Mouse (Mus musculus): ENCODE results near the gene Ttll1. TPM values are rescaled to one million over a fixed set of nuclear protein-coding genes. Genes with fewer than 3 reads are reported as not detected.

Ttll1 gene
- total and polyA plus RNA-seq, 2 experiments from 2014 or later: 47.4 to 115 TPM

- 41% methylated on average over 5 of the region's 5 CpGs for WGBS
- no peak for ATAC-seq
- H3K9me3 ChIP-seq (ENCODE audit: low read length): no peaks in the 10 kb centered on the region
- H3K36me3 ChIP-seq (ENCODE audit: insufficient read depth): no peaks in the 10 kb centered on the region
- no peak for DNase-seq
- H3K4me1 ChIP-seq (ENCODE audit: insufficient read depth): no peaks in the 10 kb centered on the region
- no peak overlapping the region for H3K4me3 ChIP-seq (ENCODE audit: low read depth, low read length)
- no peak overlapping the region for H3K9ac ChIP-seq
- no peak overlapping the region for H3K27ac ChIP-seq (ENCODE audit: low read depth, low read length)
- H3K27me3 ChIP-seq (ENCODE audit: insufficient read depth, low read length): no peaks in the 10 kb centered on the region
- TF ChIP-seq CTCF (IDR thresholded peaks at IDR 0.05; ENCODE audit: low read depth): no peak
- H3K4me2 ChIP-seq (ENCODE audit: low read depth): no peak overlapping the region
These were observed 36.2 kb downstream of the Ttll1 start for GRCm38 (mm10) chr15:83474466-83474836.

GRCm38 (mm10) chr15:83473832-83474465 is 36.7 kb downstream of the Ttll1 start:
- Histone ChIP-seq H3K36me3 (ENCODE audit: insufficient read depth) (no peaks in the 10 kb centered on the region), H3K27ac (ENCODE audit: low read depth, low read length) (no peak overlapping the region), H3K4me2 (ENCODE audit: low read depth) (no peak overlapping the region), H3K4me3 (ENCODE audit: low read depth, low read length) (no peak overlapping the region), H3K9me3 (ENCODE audit: low read length) (no peaks in the 10 kb centered on the region), H3K4me1 (ENCODE audit: insufficient read depth) (no peaks in the 10 kb centered on the region), H3K9ac (no peak overlapping the region), H3K27me3 (ENCODE audit: insufficient read depth, low read length) (no peaks in the 10 kb centered on the region)
- no peak for ATAC-seq
- DNase-seq: no peak
- TF ChIP-seq CTCF (IDR thresholded peaks at IDR 0.05; ENCODE audit: low read depth): no peak
- whole genome bisulfite sequencing: 73% methylated on average over 10 of the region's 10 CpGs

GRCm38 (mm10) chr15:83473251-83473650 is 37.4 kb downstream of the Ttll1 start:
- no peak for ATAC-seq
- DNase-seq: no peak
- H3K9me3 ChIP-seq (ENCODE audit: low read length): no peaks in the 10 kb centered on the region
- no peak for TF ChIP-seq CTCF (IDR thresholded peaks at IDR 0.05; ENCODE audit: low read depth)
- 89% methylated on average over 1 of the region's 1 CpGs for WGBS
- no peaks in the 10 kb centered on the region for H3K27me3 ChIP-seq (ENCODE audit: insufficient read depth, low read length)
- H3K9ac ChIP-seq: no peak overlapping the region
- H3K4me2 ChIP-seq (ENCODE audit: low read depth): no peak overlapping the region
- no peak overlapping the region for H3K4me3 ChIP-seq (ENCODE audit: low read depth, low read length)
- no peaks in the 10 kb centered on the region for H3K4me1 ChIP-seq (ENCODE audit: insufficient read depth)
- H3K36me3 ChIP-seq (ENCODE audit: insufficient read depth): no peaks in the 10 kb centered on the region
- no peak overlapping the region for H3K27ac ChIP-seq (ENCODE audit: low read depth, low read length)

- H3K27me3 ChIP-seq (ENCODE audit: insufficient read depth, low read length): no peaks in the 10 kb centered on the region
- DNase-seq (peak; percentile 36), ATAC-seq (peak; percentile 73)
- no peak overlapping the region for H3K27ac ChIP-seq (ENCODE audit: low read depth, low read length)
- H3K4me2 ChIP-seq (ENCODE audit: low read depth): no peak overlapping the region
- no peaks in the 10 kb centered on the region for H3K36me3 ChIP-seq (ENCODE audit: insufficient read depth)
- WGBS: 49% methylated on average over 7 of the region's 7 CpGs
- no peak for TF ChIP-seq CTCF (IDR thresholded peaks at IDR 0.05; ENCODE audit: low read depth)
- no peaks in the 10 kb centered on the region for H3K4me1 ChIP-seq (ENCODE audit: insufficient read depth)
- no peak overlapping the region for H3K9ac ChIP-seq
- H3K4me3 ChIP-seq (ENCODE audit: low read depth, low read length): no peak overlapping the region
- no peaks in the 10 kb centered on the region for H3K9me3 ChIP-seq (ENCODE audit: low read length)
These were observed 39.2 kb downstream of the Ttll1 start for GRCm38 (mm10) chr15:83471476-83471875.

GRCm38 (mm10) chr15:83470443-83470842 is 40.2 kb downstream of the Ttll1 start:
- H3K27ac ChIP-seq (ENCODE audit: low read depth, low read length): no peak overlapping the region
- no peaks in the 10 kb centered on the region for H3K27me3 ChIP-seq (ENCODE audit: insufficient read depth, low read length)
- H3K9ac ChIP-seq: no peak overlapping the region
- H3K4me2 ChIP-seq (ENCODE audit: low read depth): no peak overlapping the region
- TF ChIP-seq CTCF (IDR thresholded peaks at IDR 0.05; ENCODE audit: low read depth): no peak
- no peaks in the 10 kb centered on the region for H3K4me1 ChIP-seq (ENCODE audit: insufficient read depth)
- no peak overlapping the region for H3K4me3 ChIP-seq (ENCODE audit: low read depth, low read length)
- H3K9me3 ChIP-seq (ENCODE audit: low read length): no peaks in the 10 kb centered on the region
- DNase-seq (no peak), ATAC-seq (no peak)
- H3K36me3 ChIP-seq (ENCODE audit: insufficient read depth): no peaks in the 10 kb centered on the region
- WGBS: 84% methylated on average over 8 of the region's 8 CpGs

GRCm38 (mm10) chr15:83469279-83469821 is 41.3 kb downstream of the Ttll1 start:
- DNase-seq (no peak), ATAC-seq (no peak)
- Histone ChIP-seq H3K36me3 (ENCODE audit: insufficient read depth) (no peaks in the 10 kb centered on the region), H3K9ac (no peak overlapping the region), H3K9me3 (ENCODE audit: low read length) (no peaks in the 10 kb centered on the region), H3K4me1 (ENCODE audit: insufficient read depth) (no peaks in the 10 kb centered on the region), H3K4me3 (ENCODE audit: low read depth, low read length) (no peak overlapping the region), H3K27ac (ENCODE audit: low read depth, low read length) (no peak overlapping the region), H3K27me3 (ENCODE audit: insufficient read depth, low read length) (no peaks in the 10 kb centered on the region), H3K4me2 (ENCODE audit: low read depth) (no peak overlapping the region)
- peak; percentile 7; the same call in 1 of the 2 replicates for TF ChIP-seq CTCF (IDR thresholded peaks at IDR 0.05; ENCODE audit: low read depth)
- WGBS: 70% methylated on average over 6 of the region's 6 CpGs

- ATAC-seq: no peak
- H3K9me3 ChIP-seq (ENCODE audit: low read length): no peaks in the 10 kb centered on the region
- no peak overlapping the region for H3K4me2 ChIP-seq (ENCODE audit: low read depth)
- H3K4me3 ChIP-seq (ENCODE audit: low read depth, low read length): no peak overlapping the region
- 85% methylated on average over 9 of the region's 9 CpGs for WGBS
- no peaks in the 10 kb centered on the region for H3K36me3 ChIP-seq (ENCODE audit: insufficient read depth)
- no peak for DNase-seq
- H3K27me3 ChIP-seq (ENCODE audit: insufficient read depth, low read length): no peaks in the 10 kb centered on the region
- no peak overlapping the region for H3K27ac ChIP-seq (ENCODE audit: low read depth, low read length)
- H3K4me1 ChIP-seq (ENCODE audit: insufficient read depth): no peaks in the 10 kb centered on the region; the same call in 1 of the 2 replicates
- no peak for TF ChIP-seq CTCF (IDR thresholded peaks at IDR 0.05; ENCODE audit: low read depth)
- no peak overlapping the region for H3K9ac ChIP-seq
These were observed 43.3 kb downstream of the Ttll1 start for GRCm38 (mm10) chr15:83467232-83467966.
